Mouse (Mus musculus): Measurements from ENCODE around the gene Tbc1d9b. TPM values are rescaled to one million over a fixed set of nuclear protein-coding genes. Genes with fewer than 3 reads are reported as not detected.
A peak's percentile ranks its signal among the peaks of the same experiment; 100 is the strongest.
"Not testable (repeated sequence)": the region's sequence is repeated elsewhere in the genome, so short reads cannot be mapped to it uniquely, and the experiment has no call there.

The Tbc1d9b gene
- total RNA-seq, 2 experiments from 2014 or later: 118 to 120 TPM

GRCm38 (mm10) chr11:50162338-50163050 is 31.3 kb downstream of the Tbc1d9b start:
- DNase-seq (ENCODE audit: low spot score in 2 of 2): no peak
- intact Hi-C loops (cut with DNase I): no loop called here

- intact Hi-C loops (cut with DNase I): no loop called here
- no peak for DNase-seq (ENCODE audit: low spot score in 2 of 2)
These were observed 37.2 kb downstream of the Tbc1d9b start for GRCm38 (mm10) chr11:50168352-50168751.

DNA sequence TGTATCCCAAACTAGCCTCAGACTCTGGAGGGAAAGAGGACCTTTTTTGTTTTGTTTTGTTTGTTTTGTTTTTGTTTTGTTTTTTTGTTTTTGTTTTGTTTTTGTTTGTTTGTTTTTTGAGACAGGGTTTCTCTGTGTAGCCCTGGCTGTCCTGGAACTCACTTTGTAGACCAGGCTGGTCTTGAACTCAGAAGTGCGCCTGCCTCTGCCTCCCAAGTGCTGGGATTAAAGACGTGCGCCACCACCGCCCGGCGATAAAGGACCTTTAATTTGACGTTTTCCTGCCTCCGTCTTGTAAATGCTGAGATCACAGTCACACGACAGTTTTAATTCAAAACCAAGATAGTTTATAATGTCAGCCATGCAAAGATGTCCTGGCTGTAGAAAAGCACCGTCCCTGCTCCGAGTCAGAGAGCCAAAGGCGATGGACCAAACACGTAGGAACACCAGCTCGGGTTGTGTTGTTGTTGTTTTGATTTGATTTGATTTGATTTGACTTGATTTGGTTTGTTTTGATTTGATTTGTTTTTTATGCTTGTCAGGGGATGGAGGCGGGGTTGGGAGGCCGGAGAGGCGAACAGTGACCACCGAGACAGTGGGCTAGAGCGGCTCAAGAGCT is 43.0 kb downstream of the Tbc1d9b start, which contains the start of gene Mrnip:
Gene Mrnip (plus strand): TSS at position 334 of the 619 bp plus-strand sequence.
- intact Hi-C loops (cut with DNase I); DNase-seq (ENCODE audit: low spot score in 2 of 2): not testable (repeated sequence)

DNA sequence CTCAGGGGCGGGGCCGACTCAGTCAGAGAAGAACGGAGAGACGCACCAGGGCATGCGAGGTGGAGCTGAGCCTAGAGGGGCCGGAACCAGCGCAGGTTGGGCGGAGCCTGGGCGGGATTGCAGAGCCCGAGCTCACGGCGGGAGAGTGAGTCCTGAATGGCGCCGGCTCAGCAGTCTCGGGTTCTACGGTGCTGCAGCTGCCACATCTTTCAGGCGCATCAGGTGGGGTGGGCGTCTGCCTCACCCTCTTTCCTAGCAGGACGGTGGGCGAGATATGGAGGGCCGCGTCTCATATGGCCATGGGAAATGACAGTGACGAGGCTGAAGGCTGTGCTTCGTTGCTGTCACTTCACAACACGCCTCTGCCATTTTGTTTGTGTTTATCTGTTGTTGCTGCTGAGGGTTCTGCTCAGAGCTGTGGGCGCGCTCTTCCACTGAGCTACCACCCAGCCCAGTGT is 43.6 kb downstream of the Tbc1d9b start:
- intact Hi-C loops (cut with DNase I): no loop called here
- peak; percentile 96 to 97 for DNase-seq (ENCODE audit: low spot score in 2 of 2)

DNA sequence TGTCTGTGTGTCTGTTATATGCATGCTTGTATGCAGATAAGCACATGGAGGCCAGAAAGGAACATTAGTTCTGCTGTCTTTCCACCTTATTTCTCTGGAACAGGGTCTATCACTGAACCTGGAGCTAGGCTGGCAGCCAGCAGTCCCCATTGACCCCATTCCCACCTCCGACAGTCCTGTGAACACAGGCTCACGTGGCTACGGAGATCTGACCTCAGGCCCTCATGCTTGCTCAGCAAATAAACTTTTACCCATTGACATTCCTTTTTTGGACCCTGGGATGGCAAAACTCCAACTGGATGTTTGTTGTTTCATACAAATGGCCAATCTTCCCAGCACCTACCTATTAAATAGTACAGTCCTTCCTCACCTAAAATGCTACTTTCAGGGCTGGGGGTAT is 45.2 kb downstream of the Tbc1d9b start:
- intact Hi-C loops (cut with DNase I): no loop called here
- DNase-seq (ENCODE audit: low spot score in 2 of 2): no peak

DNA sequence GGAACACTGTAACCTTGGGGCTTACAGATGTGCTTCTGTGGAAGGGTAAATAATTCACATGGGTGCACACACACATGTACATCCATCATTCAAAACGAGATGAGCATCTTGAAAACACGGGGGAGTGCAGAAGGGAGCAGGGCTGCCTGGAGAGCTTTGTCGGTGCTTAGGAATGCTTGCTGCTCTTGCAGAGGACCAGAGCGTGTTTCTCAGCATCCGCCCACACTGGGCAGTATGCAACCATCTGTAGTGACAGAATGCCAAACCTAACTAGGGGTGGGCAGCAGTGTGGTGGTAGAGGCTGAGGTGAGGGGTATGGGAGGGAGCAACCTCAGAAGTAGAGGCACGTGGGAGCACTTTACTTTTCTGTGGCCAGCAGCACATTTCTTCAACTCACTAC is 45.9 kb downstream of the Tbc1d9b start:
- intact Hi-C loops (cut with DNase I): no loop called here
- peak; percentile 47 to 49 for DNase-seq (ENCODE audit: low spot score in 2 of 2)

DNA sequence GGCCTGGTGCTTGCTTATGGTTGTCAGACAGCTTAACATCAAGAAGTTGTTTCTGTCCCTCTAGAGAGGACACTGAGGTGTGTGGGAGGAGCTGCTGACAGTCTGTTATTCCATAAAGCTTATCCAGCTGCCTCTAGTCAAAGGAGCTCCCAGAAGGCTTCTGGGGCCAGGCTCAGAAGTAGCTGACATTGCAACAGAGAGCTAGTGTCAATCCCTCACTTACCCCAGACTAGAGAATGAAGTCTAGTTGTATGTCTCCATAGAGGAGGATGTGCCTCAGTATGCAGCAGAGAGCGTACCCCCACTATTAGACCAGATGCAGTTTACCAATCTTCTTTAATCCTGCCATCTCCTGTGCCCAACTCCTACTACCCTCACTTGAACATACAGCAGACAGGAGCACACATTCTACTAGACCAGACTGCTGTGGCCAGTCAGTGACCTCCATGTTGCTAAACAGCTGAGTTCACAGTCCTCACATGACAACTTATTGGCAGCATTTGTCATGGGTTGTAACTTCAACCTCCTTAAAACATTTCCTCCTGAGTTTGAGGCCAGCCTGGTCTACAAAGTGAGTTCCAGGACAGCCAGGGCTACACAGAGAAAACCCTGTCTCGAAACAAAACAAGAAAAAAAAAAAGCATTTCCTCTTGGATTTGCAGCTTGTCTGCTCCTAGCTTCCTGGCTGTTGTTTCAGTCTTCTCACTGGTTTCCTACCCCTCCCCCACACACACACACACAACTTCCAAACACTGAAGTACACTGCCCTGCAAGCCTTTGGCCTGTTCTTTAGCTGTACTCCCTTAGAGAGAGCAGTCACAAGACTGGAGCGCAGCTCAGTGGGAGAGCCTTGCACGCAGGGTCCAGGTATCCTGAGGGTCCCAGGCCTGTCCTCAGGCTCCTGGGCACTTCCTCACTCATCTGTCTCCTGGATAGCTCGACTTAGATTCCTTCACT is 47.6 kb downstream of the Tbc1d9b start:
- intact Hi-C loops (cut with DNase I): no loop called here
- DNase-seq (ENCODE audit: low spot score in 2 of 2): no peak

DNA sequence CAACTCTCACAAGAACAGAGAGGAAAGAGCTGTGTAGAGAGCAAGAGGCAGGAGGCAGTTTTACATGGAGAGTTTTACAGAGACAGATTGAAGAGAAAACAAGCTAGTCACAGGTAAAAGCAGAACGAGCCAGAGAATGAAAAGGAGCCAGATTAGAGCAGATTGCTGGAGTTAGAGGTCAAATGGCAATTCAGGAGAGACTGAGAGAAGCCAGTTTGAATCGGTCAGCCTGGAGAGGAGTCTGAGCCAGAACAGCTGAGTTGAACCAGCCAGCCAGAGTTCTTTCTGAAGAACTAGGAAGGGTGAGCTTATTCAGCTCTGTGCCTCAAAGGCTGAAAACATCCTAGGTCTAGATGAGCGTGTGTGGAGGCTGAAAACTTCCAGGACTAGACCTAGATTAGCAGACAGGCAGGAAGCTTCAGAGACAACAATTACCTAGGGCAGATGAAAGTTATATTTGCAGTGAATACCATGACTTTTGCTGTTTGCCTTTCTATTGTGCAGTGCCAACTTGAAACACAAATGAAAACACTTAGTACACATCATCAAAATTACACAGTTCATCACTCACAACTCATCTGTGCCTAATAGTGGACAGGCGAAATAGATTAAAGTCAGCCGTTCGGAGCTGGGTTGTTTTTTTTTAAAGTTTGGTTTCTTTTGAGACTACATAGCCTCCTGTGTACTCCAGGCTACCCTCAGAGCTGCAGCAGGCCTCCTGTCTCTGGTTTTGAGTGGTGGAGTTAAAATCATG is 49.5 kb downstream of the Tbc1d9b start:
- DNase-seq (ENCODE audit: low spot score in 2 of 2): no peak
- intact Hi-C loops (cut with DNase I): no loop called here

DNA sequence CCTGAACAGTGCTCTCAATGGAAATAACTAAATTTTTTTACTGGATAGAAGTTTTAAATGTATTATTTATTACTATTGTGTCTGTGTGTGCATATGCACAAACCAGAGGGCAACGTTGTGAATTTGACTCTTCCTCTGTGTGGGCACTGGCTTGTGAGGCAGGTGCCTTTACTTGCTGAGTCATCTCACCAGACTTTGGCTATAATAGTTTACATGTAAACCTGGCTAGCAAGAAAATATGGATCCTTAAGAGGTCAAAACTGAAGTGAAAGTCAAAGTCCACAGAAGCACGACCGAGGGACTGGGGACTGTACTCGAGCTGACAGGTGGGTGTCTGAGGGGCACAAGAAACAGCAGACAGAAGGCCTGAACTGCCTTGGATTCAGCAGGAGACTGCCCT is 51.5 kb downstream of the Tbc1d9b start:
- intact Hi-C loops (cut with DNase I): no loop called here
- no peak for DNase-seq (ENCODE audit: low spot score in 2 of 2)

DNA sequence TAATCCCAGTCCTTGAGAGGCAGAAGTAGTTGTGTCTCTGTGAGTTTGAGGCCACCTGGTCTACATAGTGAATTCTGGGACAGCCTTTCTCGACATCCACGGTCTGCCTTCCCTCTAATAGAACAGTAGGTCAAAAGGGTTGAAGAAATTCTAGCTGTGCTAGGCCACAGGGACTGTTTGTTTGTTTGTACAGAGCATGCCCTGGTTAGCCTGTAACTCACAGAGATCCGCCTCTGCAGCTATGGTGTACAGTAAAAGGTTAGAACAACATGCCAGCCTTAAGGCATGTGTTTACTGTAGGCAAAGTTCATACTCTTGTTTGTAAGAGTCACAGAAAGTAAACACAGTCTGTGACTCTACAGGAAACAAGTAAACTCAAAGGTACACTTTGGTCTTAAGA is 53.6 kb downstream of the Tbc1d9b start:
- intact Hi-C loops (cut with DNase I): no loop called here
- DNase-seq (ENCODE audit: low spot score in 2 of 2): no peak

- no peak for DNase-seq (ENCODE audit: low spot score in 2 of 2)
- intact Hi-C loops (cut with DNase I): no loop called here
These were observed 57.5 kb downstream of the Tbc1d9b start for GRCm38 (mm10) chr11:50188682-50189081.

GRCm38 (mm10) chr11:50190362-50190761 is 59.2 kb downstream of the Tbc1d9b start:
- intact Hi-C loops (cut with DNase I): no loop called here
- DNase-seq (ENCODE audit: low spot score in 2 of 2): no peak

- DNase-seq (ENCODE audit: low spot score in 2 of 2): no peak
- intact Hi-C loops (cut with DNase I): no loop called here
These were observed 61.1 kb downstream of the Tbc1d9b start for GRCm38 (mm10) chr11:50192278-50192677.

DNA sequence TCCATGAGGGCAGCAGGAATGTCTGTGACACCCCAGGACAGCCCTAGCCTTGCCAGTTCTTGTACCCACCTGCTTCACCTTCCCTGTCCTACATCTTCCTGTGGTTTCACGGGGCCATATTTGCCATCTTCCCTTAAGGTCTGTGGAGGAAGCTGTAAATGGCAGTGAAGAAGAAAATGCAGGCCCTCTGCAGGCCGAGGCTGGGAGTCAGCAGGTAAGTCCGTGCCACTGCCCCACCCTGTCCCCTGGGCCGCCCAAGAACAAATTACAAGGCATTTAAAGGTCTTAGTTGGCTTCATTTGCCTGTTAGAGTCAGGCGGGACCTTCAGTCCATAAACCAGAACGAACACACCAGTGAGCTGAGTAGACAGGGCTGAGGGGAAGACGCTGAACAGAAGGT is 62.9 kb downstream of the Tbc1d9b start:
- intact Hi-C loops (cut with DNase I): no loop called here
- DNase-seq (ENCODE audit: low spot score in 2 of 2): no peak

DNA sequence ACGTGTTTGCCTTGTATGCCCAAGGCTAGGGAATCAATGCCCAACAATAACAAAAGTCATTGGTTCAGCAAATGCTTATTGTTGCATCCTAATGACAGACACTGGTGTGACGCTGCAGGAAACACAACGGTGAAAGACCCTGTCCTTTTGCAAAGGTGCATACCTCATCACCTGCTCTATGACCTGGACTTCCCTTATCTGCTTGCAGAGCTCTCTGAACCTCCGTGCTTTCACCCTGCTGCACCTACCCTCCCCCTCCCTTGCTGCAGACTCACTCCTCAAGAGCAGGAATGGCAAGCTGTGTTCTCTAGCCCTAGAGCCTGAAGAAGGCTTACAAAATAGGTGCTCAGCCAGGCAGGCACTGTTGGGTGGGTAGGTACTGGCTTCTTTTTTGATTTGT is 63.6 kb downstream of the Tbc1d9b start:
- no peak for DNase-seq (ENCODE audit: low spot score in 2 of 2)
- intact Hi-C loops (cut with DNase I): no loop called here

DNA sequence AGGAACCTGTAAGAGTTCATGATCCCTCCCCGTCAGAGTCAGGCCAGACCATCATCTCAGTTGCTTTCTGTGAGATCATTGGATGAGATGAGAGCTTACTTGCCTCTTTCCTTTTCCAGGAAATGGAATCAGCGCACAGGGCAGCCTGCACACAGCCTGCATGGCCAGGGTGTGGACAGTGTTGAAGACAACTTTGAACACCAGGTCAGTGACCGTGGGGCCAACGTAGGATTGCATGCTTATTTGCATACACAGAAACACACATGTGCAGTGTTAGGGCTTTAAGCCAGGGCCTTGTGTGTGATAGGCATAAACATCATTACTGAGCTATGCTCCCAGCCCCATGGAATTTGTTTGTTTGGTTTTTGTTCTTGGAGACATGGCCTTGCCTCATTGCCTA is 66.3 kb downstream of the Tbc1d9b start:
- intact Hi-C loops (cut with DNase I): no loop called here
- no peak for DNase-seq (ENCODE audit: low spot score in 2 of 2)

DNA sequence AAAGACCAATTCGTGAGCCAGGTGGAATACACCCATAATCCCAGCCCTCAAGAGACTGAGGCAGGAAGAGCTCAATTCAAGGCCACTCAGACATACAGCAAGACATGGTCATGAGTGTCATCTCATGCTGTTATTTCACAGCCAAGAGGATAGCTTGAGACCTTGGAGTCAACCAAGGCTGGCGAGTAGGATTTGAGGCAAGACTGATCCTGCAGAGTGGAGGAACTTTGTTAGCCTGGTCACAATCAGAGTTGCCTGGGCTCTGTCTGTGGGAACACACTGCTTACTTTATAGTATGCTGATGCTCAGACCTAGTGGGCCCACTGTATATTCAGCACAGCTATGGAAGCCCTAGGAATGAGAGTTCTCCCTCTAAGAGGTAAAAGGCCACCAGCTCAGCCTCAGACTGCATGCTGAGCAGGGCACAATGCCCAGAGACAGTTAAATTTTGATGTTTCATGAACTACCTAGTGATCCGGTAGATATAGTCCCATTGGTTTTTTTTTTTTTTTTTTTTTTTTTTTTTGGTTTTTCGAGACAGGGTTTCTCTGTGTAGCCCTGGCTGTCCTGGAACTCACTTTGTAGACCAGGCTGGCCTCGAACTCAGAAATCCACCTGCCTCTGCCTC is 67.1 kb downstream of the Tbc1d9b start:
- intact Hi-C loops (cut with DNase I): no loop called here
- no peak for DNase-seq (ENCODE audit: low spot score in 2 of 2)

DNA sequence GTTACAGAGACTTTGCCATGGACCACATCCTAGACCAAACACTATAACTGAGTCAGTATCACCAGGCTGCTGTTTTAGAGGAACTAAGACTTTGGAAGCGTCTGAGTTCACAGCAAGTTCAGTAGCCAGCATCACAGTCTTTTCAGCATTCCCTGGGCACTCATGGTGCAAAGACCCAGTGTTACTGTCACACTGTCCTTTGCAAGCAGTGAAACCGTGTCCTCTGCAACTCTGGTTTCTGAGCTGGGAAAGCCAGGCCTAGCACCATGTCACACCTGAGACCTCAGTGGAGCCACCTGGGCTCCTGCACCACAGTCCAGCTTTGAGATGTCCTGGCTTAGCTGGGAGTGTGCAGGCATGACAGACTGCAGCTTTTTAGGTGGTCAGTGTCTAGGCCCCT is 67.7 kb downstream of the Tbc1d9b start:
- intact Hi-C loops (cut with DNase I): no loop called here
- DNase-seq (ENCODE audit: low spot score in 2 of 2): no peak

- intact Hi-C loops (cut with DNase I): no loop called here
These were observed 69.4 kb downstream of the Tbc1d9b start for GRCm38 (mm10) chr11:50200613-50201012.

More at GRCm38 (mm10) chr11:50200613-50201012, 69.4 kb downstream of the Tbc1d9b start:
- no peak for DNase-seq (ENCODE audit: low spot score in 2 of 2)

Data from left cerebral cortex, postnatal 36 days (tissue).